Mouse (Mus musculus): ENCODE data around the gene Ccdc162. TPM values are rescaled to one million over a fixed set of nuclear protein-coding genes. Genes with fewer than 3 reads are reported as not detected.
"Not testable (repeated sequence)": the region's sequence is repeated elsewhere in the genome, so short reads cannot be mapped to it uniquely, and the experiment has no call there.

Ccdc162 gene
- polyA plus RNA-seq, 1 experiment: not detected

- WGBS: 90% methylated on average over 1 of the region's 1 CpGs
- TF ChIP-seq CTCF (IDR thresholded peaks at IDR 0.05; ENCODE audit: insufficient read depth, low read depth, low read length) (no peak), POLR2A (IDR thresholded peaks at IDR 0.05; ENCODE audit: insufficient read depth, low read depth, low read length) (no peak)
- H3K27ac ChIP-seq (ENCODE audit: insufficient read depth, low read depth, low read length): no peak overlapping the region
- no peaks in the 10 kb centered on the region for H3K4me1 ChIP-seq (ENCODE audit: control insufficient read depth, insufficient read depth, low read length)
- no peak overlapping the region for H3K4me3 ChIP-seq (ENCODE audit: insufficient read depth, low read depth, low read length)
Measured at GRCm38 (mm10) chr10:41665498-41665897, 50.9 kb downstream of the Ccdc162 start.

DNA sequence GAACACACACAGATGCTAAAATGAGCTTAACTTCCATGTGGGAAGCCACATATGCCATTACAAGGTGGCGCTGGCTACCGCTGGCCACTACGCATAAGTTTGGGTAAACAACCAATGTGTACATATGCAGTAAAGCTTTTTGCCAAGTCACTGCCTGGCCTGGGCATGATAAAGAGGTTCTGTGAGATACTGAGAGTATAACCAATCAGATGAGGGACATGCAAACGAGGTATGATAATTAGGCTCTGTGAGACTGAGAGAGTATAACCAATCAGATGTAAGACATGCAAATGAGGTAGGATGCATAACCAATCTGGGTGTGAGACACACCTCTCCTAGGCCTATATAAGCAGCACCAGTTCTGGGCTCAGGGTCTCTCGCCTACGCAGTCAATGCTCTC lies 56.8 kb downstream of the Ccdc162 start:
- WGBS: 94% methylated on average over 6 of the region's 6 CpGs
- H3K27ac ChIP-seq (ENCODE audit: insufficient read depth, low read depth, low read length); H3K4me1 ChIP-seq (ENCODE audit: control insufficient read depth, insufficient read depth, low read length); H3K4me3 ChIP-seq (ENCODE audit: insufficient read depth, low read depth, low read length): not testable (repeated sequence)

GRCm38 (mm10) chr10:41655684-41656083 lies 60.8 kb downstream of the Ccdc162 start:
- H3K4me1 ChIP-seq (ENCODE audit: control insufficient read depth, insufficient read depth, low read length); H3K27ac ChIP-seq (ENCODE audit: insufficient read depth, low read depth, low read length); H3K4me3 ChIP-seq (ENCODE audit: insufficient read depth, low read depth, low read length): not testable (repeated sequence)

- H3K4me1 ChIP-seq (ENCODE audit: control insufficient read depth, insufficient read depth, low read length): no peaks in the 10 kb centered on the region; the same call in 1 of the 2 replicates
- H3K4me3 ChIP-seq (ENCODE audit: insufficient read depth, low read depth, low read length): no peak overlapping the region
- no peak overlapping the region for H3K27ac ChIP-seq (ENCODE audit: insufficient read depth, low read depth, low read length)
- 78% methylated on average over 7 of the region's 7 CpGs for WGBS
- no peak for TF ChIP-seq CTCF (IDR thresholded peaks at IDR 0.05; ENCODE audit: insufficient read depth, low read depth, low read length)
- TF ChIP-seq POLR2A (IDR thresholded peaks at IDR 0.05; ENCODE audit: insufficient read depth, low read depth, low read length): no peak
Measured at GRCm38 (mm10) chr10:41652988-41653387, 63.4 kb downstream of the Ccdc162 start.

DNA sequence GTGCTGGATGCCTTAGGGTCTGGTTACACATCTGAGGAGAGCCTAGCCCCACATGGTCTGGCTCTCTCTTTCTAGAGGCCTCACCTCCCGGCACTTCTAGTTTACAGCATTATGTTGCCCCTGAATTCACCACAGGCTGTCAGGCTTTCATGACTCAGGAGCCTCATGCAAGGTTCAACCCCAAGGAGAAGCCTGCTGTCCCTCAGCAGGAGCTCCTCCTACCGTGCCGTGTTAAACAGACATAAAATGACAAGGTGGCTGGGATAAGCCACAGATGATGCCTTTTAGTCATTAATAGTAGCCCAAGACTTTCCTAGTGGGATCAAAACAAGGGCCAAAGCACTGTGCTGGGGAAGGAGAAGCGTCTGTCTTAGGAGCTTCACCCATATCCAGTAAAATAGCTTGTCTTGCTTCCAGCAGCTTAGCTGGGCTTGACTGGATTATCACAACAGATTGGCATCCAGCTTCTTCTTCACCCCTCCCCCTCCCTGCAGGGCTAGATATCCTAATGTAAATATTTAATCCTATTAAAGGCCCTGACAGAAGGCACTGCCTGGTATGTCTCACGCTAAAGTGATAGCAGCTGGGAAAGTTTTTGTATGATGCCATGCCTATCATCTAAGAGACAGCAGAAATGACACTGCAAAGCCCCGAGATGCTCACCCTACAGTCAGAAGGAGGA lies 64.2 kb downstream of the Ccdc162 start:
- WGBS: 69% methylated on average over 6 of the region's 6 CpGs
- H3K4me1 ChIP-seq (ENCODE audit: control insufficient read depth, insufficient read depth, low read length): no peaks in the 10 kb centered on the region; the same call in 1 of the 2 replicates
- H3K27ac ChIP-seq (ENCODE audit: insufficient read depth, low read depth, low read length): no peak overlapping the region
- H3K4me3 ChIP-seq (ENCODE audit: insufficient read depth, low read depth, low read length): no peak overlapping the region
- no peak for TF ChIP-seq POLR2A (IDR thresholded peaks at IDR 0.05; ENCODE audit: insufficient read depth, low read depth, low read length)

DNA sequence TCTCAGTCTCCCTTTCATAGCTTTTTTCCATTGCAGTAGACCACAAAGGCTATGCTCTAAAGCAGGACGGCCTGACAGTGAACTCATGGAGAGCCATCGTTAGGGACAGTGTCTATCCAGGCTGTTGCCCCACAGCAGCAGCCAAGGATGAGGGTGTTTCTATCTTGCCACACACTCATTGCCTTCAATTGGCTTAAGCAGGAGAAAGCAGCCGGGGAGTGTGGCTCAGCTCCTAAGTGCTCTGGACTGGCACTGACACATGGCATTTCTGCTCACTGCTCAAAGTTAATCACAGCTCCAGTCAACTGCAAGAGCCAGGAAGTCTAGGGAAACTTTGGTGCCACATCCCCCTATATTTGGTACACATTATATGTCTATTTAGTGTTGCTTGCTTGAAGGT lies 64.9 kb downstream of the Ccdc162 start:
- TF ChIP-seq CTCF (IDR thresholded peaks at IDR 0.05; ENCODE audit: insufficient read depth, low read depth, low read length) (no peak), POLR2A (IDR thresholded peaks at IDR 0.05; ENCODE audit: insufficient read depth, low read depth, low read length) (no peak)
- 69% methylated on average over 3 of the region's 3 CpGs for WGBS
- no peak overlapping the region for H3K27ac ChIP-seq (ENCODE audit: insufficient read depth, low read depth, low read length)
- H3K4me1 ChIP-seq (ENCODE audit: control insufficient read depth, insufficient read depth, low read length): no peaks in the 10 kb centered on the region; the same call in 1 of the 2 replicates
- no peak overlapping the region for H3K4me3 ChIP-seq (ENCODE audit: insufficient read depth, low read depth, low read length)

GRCm38 (mm10) chr10:41649186-41649585 lies 67.2 kb downstream of the Ccdc162 start:
- Histone ChIP-seq H3K27ac (ENCODE audit: insufficient read depth, low read depth, low read length) (no peak overlapping the region), H3K4me1 (ENCODE audit: control insufficient read depth, insufficient read depth, low read length) (no peaks in the 10 kb centered on the region), H3K4me3 (ENCODE audit: insufficient read depth, low read depth, low read length) (no peak overlapping the region)
- TF ChIP-seq CTCF (IDR thresholded peaks at IDR 0.05; ENCODE audit: insufficient read depth, low read depth, low read length): no peak
- TF ChIP-seq POLR2A (IDR thresholded peaks at IDR 0.05; ENCODE audit: insufficient read depth, low read depth, low read length): no peak
- 72% methylated on average over 5 of the region's 5 CpGs for WGBS

- no peaks in the 10 kb centered on the region for H3K4me1 ChIP-seq (ENCODE audit: control insufficient read depth, insufficient read depth, low read length)
- no peak overlapping the region for H3K27ac ChIP-seq (ENCODE audit: insufficient read depth, low read depth, low read length)
- TF ChIP-seq CTCF (IDR thresholded peaks at IDR 0.05; ENCODE audit: insufficient read depth, low read depth, low read length): no peak
- H3K4me3 ChIP-seq (ENCODE audit: insufficient read depth, low read depth, low read length): no peak overlapping the region
- WGBS: 77% methylated on average over 3 of the region's 3 CpGs
Measured at GRCm38 (mm10) chr10:41638776-41639175, 77.7 kb downstream of the Ccdc162 start.

- H3K4me1 ChIP-seq (ENCODE audit: control insufficient read depth, insufficient read depth, low read length): no peaks in the 10 kb centered on the region
- WGBS: 78% methylated on average over 9 of the region's 9 CpGs
- no peak overlapping the region for H3K27ac ChIP-seq (ENCODE audit: insufficient read depth, low read depth, low read length)
- no peak overlapping the region for H3K4me3 ChIP-seq (ENCODE audit: insufficient read depth, low read depth, low read length)
- no peak for TF ChIP-seq POLR2A (IDR thresholded peaks at IDR 0.05; ENCODE audit: insufficient read depth, low read depth, low read length)
- TF ChIP-seq CTCF (IDR thresholded peaks at IDR 0.05; ENCODE audit: insufficient read depth, low read depth, low read length): no peak
Measured at GRCm38 (mm10) chr10:41635276-41636033, 81.0 kb downstream of the Ccdc162 start.

GRCm38 (mm10) chr10:41633801-41634200 lies 82.6 kb downstream of the Ccdc162 start:
- Histone ChIP-seq H3K4me1 (ENCODE audit: control insufficient read depth, insufficient read depth, low read length) (no peaks in the 10 kb centered on the region), H3K4me3 (ENCODE audit: insufficient read depth, low read depth, low read length) (no peak overlapping the region), H3K27ac (ENCODE audit: insufficient read depth, low read depth, low read length) (no peak overlapping the region)
- 93% methylated on average over 11 of the region's 11 CpGs for WGBS
- TF ChIP-seq POLR2A (IDR thresholded peaks at IDR 0.05; ENCODE audit: insufficient read depth, low read depth, low read length) (no peak), CTCF (IDR thresholded peaks at IDR 0.05; ENCODE audit: insufficient read depth, low read depth, low read length) (no peak)

All from olfactory bulb, adult 2 months (tissue).